Mouse (Mus musculus): Measurements from ENCODE around the gene Sorcs1.

Gene Sorcs1

DNA sequence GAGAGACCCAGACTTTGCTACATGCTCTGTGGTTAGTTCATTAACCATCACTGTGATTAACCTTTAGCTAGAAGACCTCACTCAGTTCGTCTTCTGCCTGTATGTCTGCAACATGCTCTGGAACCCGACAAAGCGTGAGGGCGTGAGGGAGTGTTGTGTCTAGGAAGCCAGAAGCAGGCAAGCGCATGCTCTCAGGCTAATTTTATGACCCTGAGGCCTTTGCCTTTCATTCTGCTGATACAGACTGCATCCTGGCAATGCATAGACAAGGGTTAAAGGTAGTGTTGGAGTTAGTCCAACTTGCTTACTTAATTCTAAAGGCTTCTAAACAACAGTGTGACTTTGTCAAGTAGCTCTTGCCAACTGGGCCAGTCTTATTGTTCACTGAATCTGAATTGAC is 458.0 kb downstream of the Sorcs1 start:
- in situ Hi-C loops (cut with MboI, MseI) = no loop called here

DNA sequence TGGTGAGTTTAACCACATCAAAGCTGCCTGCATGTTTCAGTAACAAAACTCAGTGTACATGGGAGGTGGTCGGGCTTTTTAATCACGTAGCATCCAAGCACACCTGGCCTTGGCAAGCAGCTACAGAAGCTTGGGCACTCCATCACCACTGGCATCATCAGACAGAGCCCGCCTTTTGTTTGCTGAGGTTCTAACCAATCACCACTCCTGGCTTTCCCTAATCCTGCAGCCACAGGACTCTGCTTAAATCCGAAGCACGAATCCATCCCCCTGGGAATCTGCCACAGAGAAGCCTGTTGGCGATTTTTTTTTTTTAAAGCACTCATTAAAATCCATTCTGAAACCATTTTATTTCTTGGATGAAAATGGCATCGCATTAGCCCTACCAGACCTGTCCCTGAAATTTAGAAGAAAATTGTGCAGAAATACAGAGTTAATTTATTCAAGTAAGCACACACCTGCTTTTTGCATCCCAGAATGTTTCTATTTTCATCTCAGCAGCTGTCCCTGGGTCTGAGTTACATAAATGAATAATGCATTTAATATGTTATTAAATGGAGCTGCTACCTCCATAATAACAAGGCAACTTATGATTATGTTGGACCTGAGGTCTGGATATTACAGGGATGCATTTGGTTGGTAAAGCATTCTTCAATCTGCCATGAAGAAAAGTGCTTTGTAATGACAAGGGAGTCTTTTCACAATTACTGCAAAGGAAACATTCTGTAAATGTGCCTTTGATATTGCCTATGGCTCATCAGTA is 463.8 kb downstream of the Sorcs1 start:
- in situ Hi-C loops (cut with MboI, MseI) = no loop called here

DNA sequence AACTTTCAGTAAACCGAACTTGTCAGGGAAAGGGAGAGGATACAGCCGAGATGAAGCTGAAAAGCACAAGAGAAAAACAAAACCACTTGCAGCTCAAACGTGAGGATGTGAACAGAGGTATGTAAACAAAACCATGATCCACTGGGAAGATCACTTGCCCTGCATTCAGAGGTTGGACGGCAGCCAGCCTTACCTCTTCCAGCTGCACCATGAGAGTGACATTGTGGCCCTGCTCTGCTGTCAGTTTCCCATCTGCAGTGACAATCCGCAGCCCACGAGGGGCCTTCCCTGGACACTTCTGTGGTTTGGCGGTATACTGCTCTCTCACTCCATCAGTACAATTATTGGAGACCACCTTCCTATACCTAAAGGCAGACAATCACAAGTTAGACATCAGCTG is 468.0 kb downstream of the Sorcs1 start:
- in situ Hi-C loops (cut with MboI, MseI) = no loop called here

DNA sequence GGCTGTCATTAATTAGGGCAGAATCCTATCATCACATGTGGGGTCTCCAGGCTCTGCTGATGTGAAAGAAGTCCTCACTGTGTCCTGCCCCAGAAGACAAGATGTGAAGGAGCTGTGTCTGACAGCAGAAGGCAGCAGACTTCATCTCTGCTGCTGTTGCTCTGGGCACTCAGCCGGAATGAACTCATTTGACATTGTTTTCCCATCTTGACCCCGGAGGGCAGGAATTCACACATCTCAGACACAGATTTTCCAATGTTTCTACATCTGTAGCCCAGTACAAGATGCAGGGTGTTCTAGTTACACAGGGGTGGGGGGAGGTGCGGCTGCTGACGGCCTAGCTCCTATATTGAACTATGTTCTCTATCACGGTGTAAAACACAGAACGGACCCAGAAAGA is 474.1 kb downstream of the Sorcs1 start:
- in situ Hi-C loops (cut with MboI, MseI) = no loop called here

DNA sequence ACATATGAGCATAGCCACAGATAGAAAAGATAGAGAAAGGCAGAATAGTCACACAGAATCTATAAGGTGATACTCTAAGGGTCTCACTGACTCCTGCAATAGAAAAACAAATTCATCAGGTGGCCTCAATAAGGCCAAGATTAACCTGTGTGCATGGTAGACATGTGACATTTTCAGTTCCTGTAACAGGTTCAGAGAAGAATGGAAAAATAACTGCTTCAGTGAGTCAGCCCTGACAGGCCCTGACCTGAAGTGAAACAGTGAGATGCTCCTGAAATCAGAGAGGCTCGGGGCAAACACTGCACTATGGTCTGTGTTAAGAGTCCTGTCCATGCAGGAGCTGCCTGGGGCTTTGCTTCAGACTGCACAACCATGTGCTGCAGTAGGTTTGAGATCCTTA is 481.9 kb downstream of the Sorcs1 start:
- in situ Hi-C loops (cut with MboI, MseI) = no loop called here

DNA sequence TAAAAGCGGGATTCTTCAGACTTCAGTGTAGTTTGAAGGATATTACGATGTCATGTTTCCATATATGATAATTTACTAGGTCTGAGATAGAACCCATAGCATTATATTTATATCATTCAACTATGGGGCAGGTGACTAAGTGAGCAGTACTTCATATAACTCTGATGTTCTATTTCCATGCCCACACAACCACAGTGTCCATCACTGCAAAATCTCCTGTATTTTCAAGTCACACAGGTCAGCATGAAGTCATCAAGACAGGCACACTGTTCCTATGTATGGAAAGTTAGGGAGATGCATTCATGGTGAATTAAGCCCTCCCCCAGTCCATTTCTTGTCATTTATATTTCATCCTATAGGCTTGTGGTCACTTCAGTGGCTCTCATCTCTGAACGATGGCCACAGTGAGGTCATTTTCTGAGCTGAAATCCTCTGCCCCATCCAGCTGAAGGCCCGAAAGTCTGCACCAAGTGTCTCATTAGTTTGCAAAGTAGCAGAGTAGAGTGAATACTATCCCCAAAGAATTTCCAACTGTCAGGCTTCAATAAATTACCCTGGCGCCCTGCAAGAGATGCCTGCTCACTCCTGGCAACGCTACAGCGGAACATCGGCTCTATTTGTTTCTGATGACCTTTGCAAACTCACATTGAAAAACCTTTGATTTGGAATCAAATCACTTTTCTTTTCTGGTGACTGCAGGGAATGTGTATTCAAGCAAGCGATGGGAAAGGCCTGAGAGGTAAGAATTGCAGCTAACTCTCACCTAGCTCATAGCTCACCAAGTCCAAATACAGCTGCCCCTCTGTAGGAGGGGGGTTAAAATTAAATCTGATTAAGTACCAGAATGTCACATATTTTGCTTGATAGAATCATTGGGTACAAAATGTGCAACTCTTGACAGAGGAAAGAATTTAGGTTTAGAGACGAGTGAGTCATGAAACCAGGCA is 492.4 kb downstream of the Sorcs1 start:
- in situ Hi-C loops (cut with MboI, MseI) = no loop called here

DNA sequence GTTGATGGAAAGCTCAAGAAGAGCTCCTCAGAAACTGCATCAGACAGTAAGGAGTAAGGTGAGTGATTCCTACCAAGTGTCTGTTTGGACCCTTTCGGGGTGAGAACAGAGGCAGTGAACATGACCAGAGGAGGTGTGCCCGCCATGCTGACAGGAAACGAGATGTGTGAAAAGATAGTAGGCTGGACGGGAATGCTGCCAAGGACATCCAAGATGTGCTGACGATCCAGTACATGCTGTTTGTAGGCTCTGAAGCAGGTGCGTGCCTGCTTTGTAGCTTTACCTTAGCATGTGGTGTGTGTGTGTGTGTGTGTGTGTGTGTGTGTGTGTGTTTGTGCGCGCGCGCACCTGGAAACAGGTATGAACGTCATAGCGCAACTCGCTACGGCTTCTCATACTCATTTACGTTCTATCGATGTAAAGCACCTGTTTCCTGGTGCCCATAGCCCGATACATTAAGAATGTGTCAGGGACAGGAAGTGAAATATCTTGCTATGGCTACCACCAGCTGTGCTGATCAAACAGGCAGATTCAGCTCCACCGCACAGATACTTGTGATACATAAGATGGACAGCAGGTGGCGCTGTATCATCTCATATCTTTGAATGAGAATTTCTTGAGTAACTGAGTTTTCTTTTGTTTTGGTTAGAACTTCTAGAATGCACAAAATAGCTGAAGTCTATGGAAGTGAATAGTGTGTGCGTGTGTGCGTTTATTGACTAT is 493.4 kb downstream of the Sorcs1 start:
- in situ Hi-C loops (cut with MboI, MseI) = no loop called here

DNA sequence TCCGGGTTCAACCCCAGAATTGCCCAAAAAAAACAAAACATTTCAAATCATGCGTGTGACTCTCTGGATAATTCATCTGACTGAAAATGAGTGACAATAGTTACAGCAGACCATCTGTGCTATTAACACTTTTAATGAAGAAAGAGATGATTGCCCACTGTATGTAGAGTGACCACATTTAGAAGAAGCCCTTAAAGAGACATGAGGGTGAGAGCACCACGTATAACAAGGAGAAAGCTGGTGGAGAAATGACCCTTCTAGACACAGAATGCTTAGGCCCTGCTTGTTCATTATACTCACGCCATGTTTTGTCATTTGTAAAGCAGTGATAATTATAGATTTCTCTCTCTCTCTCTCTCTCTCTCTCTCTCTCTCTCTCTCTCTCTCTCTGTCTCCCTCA is 499.6 kb downstream of the Sorcs1 start:
- in situ Hi-C loops (cut with MboI, MseI) = no loop called here

DNA sequence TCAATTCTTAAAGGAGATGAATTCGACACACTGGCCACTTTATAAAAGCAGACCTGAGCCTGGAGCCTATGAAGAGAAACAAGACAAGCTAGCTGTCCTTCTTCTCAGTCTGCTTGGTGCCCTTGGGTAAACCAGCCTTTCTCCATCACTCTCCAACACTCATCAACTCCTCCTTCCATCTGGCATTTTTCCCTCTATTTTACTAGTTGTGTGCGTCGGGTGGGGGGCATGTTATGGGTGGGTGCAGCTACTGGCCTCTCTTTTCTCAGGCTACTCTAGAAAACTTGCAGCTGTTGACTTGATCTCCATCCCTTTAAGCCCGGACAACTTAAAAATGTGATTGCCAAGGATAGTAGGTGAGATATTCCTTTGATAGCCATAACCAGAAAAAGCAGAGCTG is 500.3 kb downstream of the Sorcs1 start:
- in situ Hi-C loops (cut with MboI, MseI) = no loop called here

DNA sequence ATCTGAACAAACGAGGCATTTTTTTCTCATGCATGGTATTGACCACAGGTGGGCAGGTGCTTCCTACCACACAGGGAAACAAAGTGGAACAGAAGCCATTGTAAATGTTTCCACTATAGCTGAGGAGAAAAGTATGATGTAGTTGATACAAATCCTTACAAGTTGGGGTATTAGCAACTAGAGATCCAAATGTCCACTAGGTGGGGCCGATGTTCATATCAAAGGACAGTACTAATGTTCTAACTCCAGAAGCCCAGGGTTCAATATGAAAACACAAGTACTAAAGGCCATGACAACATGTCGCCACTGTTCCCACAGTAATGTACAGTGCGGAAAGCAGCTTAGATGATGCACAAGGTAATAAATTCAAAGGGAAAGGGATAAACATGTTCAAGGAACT is 506.6 kb downstream of the Sorcs1 start:
- in situ Hi-C loops (cut with MboI, MseI) = no loop called here

DNA sequence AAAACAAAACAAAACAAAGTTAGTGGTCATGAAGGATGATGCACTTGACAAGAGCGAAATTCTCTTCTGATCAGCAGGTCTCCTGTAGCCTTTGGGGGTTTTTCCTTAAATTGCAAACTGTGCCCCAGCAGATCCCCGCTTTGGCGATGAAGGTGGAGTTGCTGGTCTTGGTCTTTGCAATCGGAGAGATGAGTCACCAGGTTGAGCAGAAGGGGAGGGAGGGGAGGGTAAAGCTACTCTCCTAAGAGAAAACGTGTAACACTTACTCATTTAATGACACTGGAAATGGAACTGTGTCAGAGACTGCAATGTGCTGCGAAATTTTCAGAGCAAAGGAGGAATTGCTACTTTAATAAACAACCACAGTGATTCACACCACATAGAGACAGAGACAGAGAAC is 527.3 kb downstream of the Sorcs1 start:
- in situ Hi-C loops (cut with MboI, MseI) = no loop called here

DNA sequence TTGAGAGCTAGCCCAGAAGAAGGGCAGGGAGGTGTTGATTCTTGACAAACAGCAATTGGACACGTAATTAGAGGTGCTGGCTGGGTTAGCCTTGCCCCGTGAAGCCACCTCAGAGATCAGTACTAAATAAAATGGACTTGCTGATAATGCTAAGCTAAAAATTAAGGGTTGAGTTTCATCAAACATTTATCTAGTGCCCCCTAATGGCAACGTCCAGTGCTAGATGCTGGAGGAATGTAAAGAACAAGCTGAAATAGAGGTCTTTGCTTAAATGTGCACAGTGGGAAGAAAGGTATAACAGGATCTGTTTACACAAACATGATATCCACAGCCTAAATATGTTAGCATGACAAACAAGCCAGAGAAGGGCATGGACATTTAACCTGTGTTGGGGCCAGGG is 532.5 kb downstream of the Sorcs1 start:
- in situ Hi-C loops (cut with MboI, MseI) = no loop called here

DNA sequence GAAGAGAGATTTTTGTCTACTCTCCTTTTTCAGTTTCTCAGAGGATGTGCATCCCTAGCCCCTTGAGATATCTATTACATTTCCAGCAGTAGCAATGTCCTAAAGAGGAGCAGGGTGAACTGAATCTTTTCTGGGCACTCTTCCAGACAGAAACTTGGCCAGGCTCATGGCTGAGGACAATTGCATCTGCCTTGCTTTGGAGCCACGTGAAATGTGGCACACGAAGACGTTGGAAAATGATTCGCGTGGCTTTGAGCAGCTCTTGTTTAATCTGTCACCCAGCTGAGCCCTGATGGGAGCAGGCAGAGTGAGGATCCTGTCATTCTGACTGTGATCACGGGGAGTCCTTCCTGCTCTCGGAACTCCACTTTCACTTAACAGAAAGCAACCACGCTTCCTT is 536.6 kb downstream of the Sorcs1 start:
- in situ Hi-C loops (cut with MboI, MseI) = no loop called here

DNA sequence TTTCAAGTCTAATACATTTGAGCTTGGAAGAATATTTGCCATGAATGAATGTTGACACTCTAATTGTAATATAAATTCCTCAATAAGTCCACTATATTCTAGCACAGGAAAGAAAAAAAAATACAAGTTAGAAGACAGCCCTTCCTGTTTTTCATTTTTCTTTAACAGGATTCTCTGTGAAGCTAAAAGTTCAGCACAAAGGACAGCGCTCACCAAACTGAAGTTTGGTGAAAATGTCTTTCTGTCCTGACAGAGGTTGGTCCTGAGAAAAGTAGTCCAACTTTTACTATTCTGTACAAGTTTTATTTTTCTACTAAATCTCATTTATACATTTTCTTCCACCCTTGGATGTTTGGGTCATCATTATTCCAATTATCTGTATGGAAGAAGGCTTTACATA is 543.8 kb downstream of the Sorcs1 start:
- in situ Hi-C loops (cut with MboI, MseI) = no loop called here

DNA sequence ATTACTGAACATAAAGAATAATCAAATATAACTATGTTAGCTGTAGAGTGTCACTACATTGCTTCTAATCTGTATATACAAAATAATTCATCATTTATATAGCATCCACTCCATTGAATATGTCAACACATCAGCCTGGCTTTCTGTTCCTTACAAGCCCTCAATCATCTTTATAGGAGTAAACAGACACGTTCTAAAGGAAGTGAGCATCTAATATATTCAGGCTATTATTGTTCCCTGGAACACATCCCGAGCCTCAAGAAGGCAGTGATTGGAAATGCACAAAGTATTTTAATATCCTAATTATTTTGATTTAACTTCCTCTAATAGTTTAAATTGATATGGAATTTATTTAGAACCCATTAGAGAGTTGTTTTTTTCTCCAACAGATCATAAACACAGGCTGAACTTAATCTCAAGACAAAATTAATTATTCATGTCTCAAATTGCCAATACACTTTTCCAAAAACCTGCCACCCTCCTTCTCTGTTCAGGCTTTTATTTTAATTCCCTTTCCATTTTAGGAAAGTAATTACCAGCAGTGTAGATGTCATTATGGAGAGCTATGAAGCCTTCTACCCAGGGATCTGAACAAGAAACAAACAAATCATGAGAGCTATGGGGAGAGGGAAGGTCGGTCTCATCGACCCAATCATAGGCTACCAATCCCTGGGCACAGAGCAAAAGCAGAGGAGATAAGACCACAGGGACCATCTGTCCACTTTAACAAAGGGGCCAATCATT is 572.4 kb downstream of the Sorcs1 start:
- in situ Hi-C loops (cut with MboI, MseI) = loop anchor here (10.0 kb wide), 1 partner anchor 121 kb away; no protein-coding TSS in a partner anchor
